In genomic region chr6:18445747-18446146, GRCm38 (mm10) we compare ENCODE assay signal across 9 mouse cellular contexts.
DNase-seq lines count a peak whose midpoint lies in the region; ATAC-seq and TF ChIP-seq lines count a peak whose summit lies in the region.
"Had no signal": no experiment of that assay in that cellular context is flagged by ENCODE, and none has a peak within 500 bp of the region (broad histone marks: within the 10 kb centered on the region; RNA-seq: fewer than 3 reads in every experiment).

No protein-coding gene starts in this region.

- H3K27me3 ChIP-seq in hindbrain, embryonic 14.5 days (ENCODE audit: control insufficient read depth, insufficient read depth, low read length) = no peaks in the 10 kb centered on the region
- no peaks in the 10 kb centered on the region for H3K27me3 ChIP-seq in neural tube, embryonic 13.5 days

- no peak overlapping the region for H3K4me3 ChIP-seq in left cerebral cortex, adult 2 months
- H3K4me3 ChIP-seq in hindbrain, embryonic 14.5 days (replicated peaks; ENCODE audit: low read length) = no peak overlapping the region
- H3K4me3 ChIP-seq in neural tube, embryonic 13.5 days = no peak overlapping the region
- H3K4me3 ChIP-seq: gastrocnemius, adult 2 months had no signal

- H3K27ac ChIP-seq in left cerebral cortex, adult 2 months = peak overlapping the region; percentile 86
- peak overlapping the region; percentile 44; the same call in 1 of the 2 replicates for H3K27ac ChIP-seq in hindbrain, embryonic 14.5 days
- peak overlapping the region; percentile 89 for H3K27ac ChIP-seq in neural tube, embryonic 13.5 days (replicated peaks)
- H3K27ac ChIP-seq: gastrocnemius, adult 2 months; liver, embryonic 14.5 days had no signal

- H3K9ac ChIP-seq in hindbrain, embryonic 14.5 days = no peak overlapping the region
- no peak overlapping the region for H3K9ac ChIP-seq in neural tube, embryonic 13.5 days
- H3K9ac ChIP-seq: liver, embryonic 14.5 days had no signal

- DNase-seq in left cerebral cortex, adult 2 months (ENCODE audit: extremely low spot score in 1 of 2, low spot score in 2 of 2) = no peak
- no peak for DNase-seq in left cerebral cortex, adult 11 months (ENCODE audit: low spot score)
- DNase-seq in cerebellum, adult 9-11 months = peak; percentile 49
- peak; percentile 80 for DNase-seq in hindbrain, embryonic 14.5 days (ENCODE audit: low spot score)
- DNase-seq in spleen, adult 18-20 months = no peak
- DNase-seq in testis, postnatal 10 days (ENCODE audit: low spot score) = no peak
- DNase-seq: gastrocnemius, adult 2 months had no signal

- H3K9me3 ChIP-seq in hindbrain, embryonic 14.5 days (ENCODE audit: control insufficient read depth, low read length) = no peaks in the 10 kb centered on the region
- no peaks in the 10 kb centered on the region for H3K9me3 ChIP-seq in neural tube, embryonic 13.5 days

- H3K4me1 ChIP-seq in hindbrain, embryonic 14.5 days (replicated peaks; ENCODE audit: control insufficient read depth, insufficient read depth, low read length) = no peaks in the 10 kb centered on the region; the same call in none of the 2 replicates
- H3K4me1 ChIP-seq in neural tube, embryonic 13.5 days (replicated peaks) = peaks cover 30% of the 10 kb centered on the region

- H3K36me3 ChIP-seq in hindbrain, embryonic 14.5 days (replicated peaks; ENCODE audit: control insufficient read depth, insufficient read depth) = peaks cover 11% of the 10 kb centered on the region; the same call in 1 of the 2 replicates
- H3K36me3 ChIP-seq in neural tube, embryonic 13.5 days = no peaks in the 10 kb centered on the region

- H3K4me2 ChIP-seq in hindbrain, embryonic 14.5 days (replicated peaks) = no peak overlapping the region
- H3K4me2 ChIP-seq in neural tube, embryonic 13.5 days = no peak overlapping the region

- WGBS in hindbrain, embryonic 14.5 days = 20% methylated on average over 4 of the region's 4 CpGs
- WGBS in neural tube, embryonic 13.5 days = 14% methylated on average over 4 of the region's 4 CpGs

- peak; percentile 79 for ATAC-seq in hindbrain, embryonic 14.5 days (ENCODE audit: low FRiP score)
- ATAC-seq in neural tube, embryonic 13.5 days (ENCODE audit: low read depth) = peak; percentile 83

- intact Hi-C loops in left cerebral cortex, adult 2 months (cut with DNase I) = loop anchor here (5.0 kb wide), 1 partner anchor 67 kb away; the partner anchor contains the start of gene Cttnbp2

- no peak for TF ChIP-seq CTCF in left cerebral cortex, adult 2 months (IDR thresholded peaks at IDR 0.05)

Comparison
In these comparisons a context has a peak if more than half of its experiments do, and no peak if none do; other contexts are left out.
1. DNase-seq: peak in cerebellum, adult 9-11 months (single experiment) and hindbrain, embryonic 14.5 days (single experiment); none in left cerebral cortex, adult 2 months (0 of 2), left cerebral cortex, adult 11 months (single experiment), spleen, adult 18-20 months (0 of 2) and testis, postnatal 10 days (single experiment).
2. Peak in every context shown above with its lines, with median percentiles within 50 percentile points of each other: H3K27ac ChIP-seq.